Mouse (Mus musculus): ENCODE measurements around the gene Egln2. TPM values are rescaled to one million over a fixed set of nuclear protein-coding genes. Genes with fewer than 3 reads are reported as not detected.

Gene Egln2
- polyA plus RNA-seq (2015; fragmentation: Nextera tagmentation; extraction: Ambion mirVana), result 28.8 and 32.4 TPM in 2 replicates

DNA sequence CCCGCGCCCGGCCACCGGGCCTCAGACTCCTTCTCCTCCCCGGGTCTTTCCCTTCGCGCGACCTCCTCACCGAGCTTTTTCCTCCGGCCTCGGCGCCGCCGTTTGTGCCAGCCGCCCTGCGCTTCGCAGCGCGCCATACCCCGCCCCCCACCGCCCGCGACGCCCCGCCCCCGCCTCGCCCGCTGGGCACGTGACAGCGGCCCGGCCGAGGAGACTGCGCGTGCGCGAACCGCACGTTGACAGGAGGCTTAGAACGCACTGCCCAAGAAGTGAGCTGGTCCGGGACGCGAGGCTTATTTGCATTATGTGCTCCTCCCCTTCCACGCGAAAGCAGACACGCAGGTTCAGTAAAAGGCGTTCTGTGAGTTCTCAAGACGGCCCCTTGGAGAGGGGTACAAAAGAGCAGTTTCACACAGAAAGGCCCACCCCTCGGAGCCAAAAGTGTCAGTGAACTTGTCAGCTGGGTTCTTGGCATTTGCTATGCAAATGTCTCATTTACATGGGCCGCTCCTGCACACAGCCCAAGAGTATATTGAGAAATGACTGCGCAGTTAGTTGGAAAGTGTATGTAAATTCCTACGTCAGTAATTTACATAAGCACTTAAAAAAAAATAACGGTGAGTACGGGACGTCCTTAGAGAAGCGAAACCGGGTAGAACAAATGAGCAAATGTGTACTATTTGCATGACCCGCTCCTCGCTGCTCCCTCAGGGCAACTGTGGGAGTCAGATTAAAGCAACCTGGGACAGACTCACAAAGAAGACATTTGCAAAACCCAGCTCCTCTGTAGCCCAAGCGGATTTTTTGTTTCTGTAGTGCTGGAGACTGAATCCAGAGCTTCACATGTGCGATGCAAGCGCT lies at the start of gene Egln2:
TSS of gene Egln2 (minus strand) at position 189 of the 861 bp plus-strand sequence.

DNA sequence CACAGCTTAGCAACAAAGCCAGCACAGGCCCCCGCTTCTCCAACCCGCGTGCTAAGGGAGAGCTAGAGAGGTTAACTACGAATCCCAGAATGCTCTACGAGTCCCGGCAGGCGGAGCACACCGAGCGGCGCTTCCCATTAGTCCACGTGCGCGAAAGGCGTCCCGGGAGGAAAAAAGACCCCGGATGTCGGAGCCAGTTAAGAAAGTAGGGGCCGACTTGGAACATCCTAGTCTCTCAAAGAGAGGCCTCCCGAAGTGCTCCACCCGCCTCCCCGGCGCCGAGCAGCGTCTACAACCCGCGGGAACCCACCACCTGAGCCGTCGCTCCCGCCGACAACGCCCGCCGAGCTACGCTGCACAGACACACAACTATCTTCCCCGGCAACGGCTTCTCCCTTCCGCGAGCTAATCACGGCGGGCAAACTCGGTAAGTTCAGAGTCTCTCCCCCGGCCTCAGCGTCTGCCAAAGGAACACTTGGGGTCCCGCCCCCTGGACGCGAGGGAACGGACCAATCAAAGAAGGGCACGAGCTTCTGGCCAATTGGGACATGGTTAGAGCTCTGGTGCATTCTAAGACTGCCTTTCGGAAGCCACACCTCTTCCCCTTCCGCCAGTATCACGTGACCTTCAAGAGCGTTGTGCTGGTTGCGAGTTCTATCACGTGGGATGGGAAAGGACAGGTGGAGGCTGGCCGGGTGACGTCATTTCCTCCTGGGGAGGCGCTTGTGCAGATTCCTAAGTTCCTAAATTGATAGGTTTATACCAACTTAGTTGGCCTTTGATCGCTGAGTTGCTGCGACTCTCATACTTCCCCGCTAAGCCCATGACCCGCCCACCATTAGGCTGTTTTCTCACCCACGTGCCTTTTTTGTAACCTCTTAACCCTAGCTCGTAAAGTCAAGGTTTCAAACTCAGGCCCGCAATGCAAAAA lies 29.3 kb upstream of the Egln2 start, which contains the start of the genes BC024978 and Snrpa:
TSS of gene BC024978 (plus strand) at position 101 of the 931 bp plus-strand sequence.
TSS of gene Snrpa (minus strand) at position 591 of the 931 bp plus-strand sequence.

DNA sequence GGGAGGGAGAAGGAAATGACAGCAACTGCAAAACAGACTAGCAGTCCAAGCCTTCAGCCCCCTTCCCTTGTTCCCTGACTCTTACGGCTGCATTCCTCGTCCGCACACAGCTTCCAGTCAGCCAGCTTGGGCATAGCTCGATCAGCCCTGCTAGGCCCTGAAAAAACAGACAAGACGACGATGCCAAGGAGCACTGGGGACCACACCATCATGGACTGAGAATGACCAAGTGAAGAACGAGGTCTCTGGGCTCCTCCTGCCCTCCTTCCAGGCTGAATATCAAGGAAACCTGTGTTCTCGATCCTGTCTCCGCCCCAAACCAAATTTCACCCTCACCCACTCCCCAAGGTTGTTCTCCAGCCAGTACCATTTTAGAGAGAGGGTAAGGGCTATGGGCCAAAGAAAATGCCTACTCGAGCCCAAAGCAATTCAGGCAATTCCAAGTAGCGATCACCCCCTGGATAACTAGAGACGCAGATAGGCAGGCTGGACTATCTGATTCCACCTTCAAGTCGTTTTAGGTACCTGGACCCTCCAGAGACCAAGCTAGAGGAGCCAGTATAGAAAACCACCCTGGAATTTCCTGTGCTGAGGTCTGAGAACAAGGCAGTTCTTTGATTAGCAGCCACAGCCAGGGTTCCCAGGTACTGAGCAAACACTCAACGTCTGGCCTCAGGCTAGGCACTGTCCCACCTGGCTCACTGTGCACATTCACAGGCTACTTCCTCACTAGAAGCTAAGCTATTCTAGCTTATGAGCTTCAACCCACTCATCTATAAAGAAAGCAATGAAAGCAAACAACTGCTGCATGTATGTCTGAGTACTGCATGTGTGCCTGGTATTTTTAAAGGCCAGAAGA lies 14.5 kb upstream of the Egln2 start, which contains the start of the genes Gm21983 and Mia:
TSS of gene Gm21983 (minus strand) at position 250 of the 859 bp plus-strand sequence.
TSS of gene Mia (minus strand) at position 321 of the 859 bp plus-strand sequence.

DNA sequence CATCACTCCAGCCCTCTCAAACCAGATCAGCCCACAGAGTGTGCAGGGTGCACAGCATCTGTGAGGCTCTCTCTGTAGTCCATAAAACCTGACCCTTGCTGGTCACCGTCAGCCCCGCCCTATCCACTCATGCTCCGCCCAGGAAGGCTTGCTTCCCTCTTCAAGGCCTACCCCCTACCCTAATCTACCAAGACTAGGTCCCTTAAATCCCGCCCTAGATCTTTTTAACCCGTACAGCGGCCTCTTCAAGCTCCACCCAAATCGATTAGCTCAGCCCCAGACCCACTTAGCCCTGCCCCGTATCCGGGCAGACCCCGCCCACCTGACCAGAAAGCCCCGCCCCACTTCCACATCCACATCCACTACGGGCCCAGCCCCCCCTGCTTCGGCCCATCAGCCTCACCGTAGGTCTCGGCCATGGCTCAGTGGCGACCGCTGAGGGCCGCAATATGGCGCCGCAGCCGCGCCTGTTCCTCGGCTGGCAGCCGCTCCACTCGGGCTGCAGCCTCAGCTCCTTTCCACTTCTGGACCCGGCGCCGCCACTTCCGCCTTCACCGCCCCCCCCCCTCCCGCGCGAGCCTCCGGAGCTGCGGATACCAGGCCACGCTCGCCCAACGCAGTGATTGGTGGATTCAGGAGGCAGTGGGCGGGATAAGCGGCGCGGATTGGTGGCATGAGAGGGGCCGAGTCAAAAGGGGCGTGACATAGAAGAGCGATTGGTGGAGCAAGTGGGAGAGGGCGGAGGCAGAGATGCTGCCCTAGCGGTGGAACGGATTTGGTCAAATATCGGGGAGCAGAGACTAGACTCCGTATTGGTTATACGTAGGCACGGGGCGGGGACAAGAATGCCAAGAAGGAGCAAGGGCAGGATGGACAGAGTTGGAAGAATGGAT lies 12.0 kb upstream of the Egln2 start, which contains the start of gene Rab4b:
TSS of gene Rab4b (minus strand) at position 573 of the 893 bp plus-strand sequence.

DNA sequence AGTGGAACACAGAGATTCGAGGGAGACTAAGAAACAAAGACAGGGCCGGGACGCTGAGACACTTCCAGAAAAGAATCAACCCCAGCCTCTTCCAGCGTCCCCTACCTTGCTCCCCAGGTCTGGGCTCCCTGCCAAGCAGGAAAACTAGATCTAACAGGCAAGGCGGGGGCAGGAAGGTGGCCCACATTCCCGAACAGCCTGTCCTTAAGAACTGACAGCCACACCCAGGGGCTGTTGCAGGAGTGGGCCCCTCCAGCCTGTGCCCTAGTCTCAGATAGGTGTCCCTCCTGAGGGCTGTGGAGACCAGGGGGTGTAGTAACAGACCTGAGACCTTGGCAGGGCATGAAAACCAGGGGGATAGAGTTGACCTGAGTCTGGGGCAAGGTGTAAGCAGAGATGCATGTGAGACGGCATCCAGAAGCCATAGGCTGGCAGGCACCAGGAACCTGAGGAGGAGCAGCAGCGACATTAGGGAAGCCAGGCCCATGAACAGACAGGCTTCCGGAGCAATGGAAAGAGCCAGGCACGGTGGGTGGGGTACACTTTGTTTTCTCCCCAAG lies 13.3 kb downstream of the Egln2 start, which contains the start of gene Cyp2t4:
TSS of gene Cyp2t4 (plus strand) at position 510 of the 560 bp plus-strand sequence.

GRCm38 (mm10) chr7:27119676-27120075 lies 46.9 kb downstream of the Egln2 start, which contains the start of gene Cyp2f2:
TSS of gene Cyp2f2 (plus strand) at chr7:27119909.

MicroRNAs encoded within 50 kb of the gene (microRNA counts, 519-probe panel; counts per million panel counts)
- 88.3 counts per million for microRNA mmu-miR-1191

Other genes with a start within 250 kb of the Egln2 start
- gene Cyp2a22, start 227.4 kb downstream of the Egln2 start, polyA plus RNA-seq (2015; fragmentation: Nextera tagmentation; extraction: Ambion mirVana), result not detected in 2 replicates
- not detected in 2 replicates for gene Cyp2a12, start 137.7 kb downstream of the Egln2 start, polyA plus RNA-seq (2015; fragmentation: Nextera tagmentation; extraction: Ambion mirVana)
- not detected in 2 replicates for gene Cyp2f2, start 46.9 kb downstream of the Egln2 start, polyA plus RNA-seq (2015; fragmentation: Nextera tagmentation; extraction: Ambion mirVana)
- not detected in 2 replicates for gene Cyp2t4, start 13.1 kb downstream of the Egln2 start, polyA plus RNA-seq (2015; fragmentation: Nextera tagmentation; extraction: Ambion mirVana)
- gene Rab4b, start 12.1 kb upstream of the Egln2 start, polyA plus RNA-seq (2015; fragmentation: Nextera tagmentation; extraction: Ambion mirVana), result 45.2 and 52.1 TPM in 2 replicates
- not detected in 2 replicates for gene Gm21983, start 14.3 kb upstream of the Egln2 start, polyA plus RNA-seq (2015; fragmentation: Nextera tagmentation; extraction: Ambion mirVana)
- gene Mia, start 14.4 kb upstream of the Egln2 start, polyA plus RNA-seq (2015; fragmentation: Nextera tagmentation; extraction: Ambion mirVana), result 0.35 and 0.49 TPM in 2 replicates
- gene BC024978, start 29.0 kb upstream of the Egln2 start, polyA plus RNA-seq (2015; fragmentation: Nextera tagmentation; extraction: Ambion mirVana), result 1.2 and 1.5 TPM in 2 replicates
- 91.6 and 100 TPM in 2 replicates for gene Snrpa, start 29.5 kb upstream of the Egln2 start, polyA plus RNA-seq (2015; fragmentation: Nextera tagmentation; extraction: Ambion mirVana)
- gene Itpkc, start 61.9 kb upstream of the Egln2 start, polyA plus RNA-seq (2015; fragmentation: Nextera tagmentation; extraction: Ambion mirVana), result 1.0 and 1.3 TPM in 2 replicates
- gene Coq8b, start 66.2 kb upstream of the Egln2 start, polyA plus RNA-seq (2015; fragmentation: Nextera tagmentation; extraction: Ambion mirVana), result 10.4 and 11.2 TPM in 2 replicates
- gene Numbl, start 91.6 kb upstream of the Egln2 start, polyA plus RNA-seq (2015; fragmentation: Nextera tagmentation; extraction: Ambion mirVana), result 3.1 and 4.9 TPM in 2 replicates
- 60.1 and 82.7 TPM in 2 replicates for gene Ltbp4, start 170.9 kb upstream of the Egln2 start, polyA plus RNA-seq (2015; fragmentation: Nextera tagmentation; extraction: Ambion mirVana)
- gene Shkbp1, start 189.2 kb upstream of the Egln2 start, polyA plus RNA-seq (2015; fragmentation: Nextera tagmentation; extraction: Ambion mirVana), result 26.0 and 29.5 TPM in 2 replicates
- gene Gm20479, start 190.6 kb upstream of the Egln2 start, polyA plus RNA-seq (2015; fragmentation: Nextera tagmentation; extraction: Ambion mirVana), result 0.32 TPM in 1 of 2 replicates, not detected in the other

Data from spleen, postnatal 0 days (tissue).